Mouse (Mus musculus) embryonic stem cell, embryonic (primary cell): ENCODE measurements at regions not wholly inside any gene's neighbourhood (a gene's known extent, or its start where the extent isn't known, plus 50 kb on each side); places are given as distances from the start of the nearest gene placed in this dataset.

Experiments used
- CTCF ChIA-PET, 4 experiments: fragments of 300-600 bp in 2 of 4; fragments of 350-600 bp in 2 of 4; sonication (Branson Sonifier 250); formaldehyde crosslinking; loops; one replicate each; lab custom pipeline; 2022; ENCODE audit warnings: inconsistent platforms in 2 of 4; lab: Charles Lee
- POLR2A ChIA-PET, 4 experiments: fragments of 300-600 bp in 2 of 4; fragments of 350-600 bp in 2 of 4; sonication (Branson Sonifier 250); formaldehyde crosslinking; loops; one replicate each; lab custom pipeline; 2022; ENCODE audit warnings: antibody characterized with exemption in 4 of 4, inconsistent platforms in 1 of 4; lab: Charles Lee

- POLR2A ChIA-PET = no interaction called here
- CTCF ChIA-PET = no interaction called here
Measured at GRCm38 (mm10) chr1:117354624-117355023, 342.3 kb upstream of the Gm28363 start.

GRCm38 (mm10) chr1:117356418-117357194, 340.3 kb upstream of the Gm28363 start:
- ChIA-PET POLR2A (no interaction called here), CTCF (interaction anchor here in 2 of 4 experiments (0.6 to 0.7 kb wide), 2 partner anchors 31 to 953 kb away, joined by 3 to 4 read pairs; no protein-coding TSS in a partner anchor)

- ChIA-PET POLR2A (no interaction called here), CTCF (no interaction called here)
Measured at GRCm38 (mm10) chr1:117364066-117364465, 332.9 kb upstream of the Gm28363 start.

GRCm38 (mm10) chr1:117412349-117412748, 284.6 kb upstream of the Gm28363 start:
- CTCF ChIA-PET = interaction anchor here in 3 of 4 experiments (0.5 to 0.8 kb wide), 4 partner anchors 8 to 94 kb away, joined by 3 to 5 read pairs (median 4); no protein-coding TSS in a partner anchor
- POLR2A ChIA-PET = no interaction called here

GRCm38 (mm10) chr1:117457736-117458135, 239.2 kb upstream of the Gm28363 start:
- ChIA-PET CTCF (interaction anchor here in 1 of 4 experiments (0.6 kb wide), 1 partner anchor 38 kb away, joined by 3 read pairs; no protein-coding TSS in a partner anchor), POLR2A (interaction anchor here in 2 of 4 experiments (1.0 to 2.5 kb wide), 5 partner anchors 10 to 1001 kb away, joined by 3 to 18 read pairs (median 3); no protein-coding TSS in a partner anchor)

- ChIA-PET CTCF (interaction anchor here in 1 of 4 experiments (0.6 kb wide), 1 partner anchor 38 kb away, joined by 3 read pairs; no protein-coding TSS in a partner anchor), POLR2A (interaction anchor here in 2 of 4 experiments (1.0 to 2.5 kb wide), 5 partner anchors 10 to 1001 kb away, joined by 3 to 18 read pairs (median 3); no protein-coding TSS in a partner anchor)
Measured at GRCm38 (mm10) chr1:117458156-117458850, 238.6 kb upstream of the Gm28363 start.

- ChIA-PET POLR2A (interaction anchor here in 3 of 4 experiments (0.7 to 2.5 kb wide), 5 partner anchors 9 to 37 kb away, joined by 3 to 18 read pairs (median 5); no protein-coding TSS in a partner anchor), CTCF (interaction anchor here in 1 of 4 experiments (0.6 kb wide), 1 partner anchor 38 kb away, joined by 3 read pairs; no protein-coding TSS in a partner anchor)
Measured at GRCm38 (mm10) chr1:117459126-117459525, 237.8 kb upstream of the Gm28363 start.

GRCm38 (mm10) chr1:117490176-117490575, 206.8 kb upstream of the Gm28363 start:
- CTCF ChIA-PET = no interaction called here

GRCm38 (mm10) chr1:117497003-117497402, 199.9 kb upstream of the Gm28363 start:
- ChIA-PET CTCF (interaction anchor here in 2 of 4 experiments (0.6 to 1.3 kb wide), 3 partner anchors 10 to 778 kb away, joined by 3 read pairs; no protein-coding TSS in a partner anchor), POLR2A (no interaction called here)

More at GRCm38 (mm10) chr1:117490176-117490575, 206.8 kb upstream of the Gm28363 start:
- POLR2A ChIA-PET = no interaction called here

GRCm38 (mm10) chr1:117519498-117520032, 177.4 kb upstream of the Gm28363 start:
- CTCF ChIA-PET = interaction anchor here in 3 of 4 experiments (0.6 to 1.3 kb wide), 4 partner anchors 28 to 793 kb away, joined by 3 to 6 read pairs (median 4); no protein-coding TSS in a partner anchor
- POLR2A ChIA-PET = no interaction called here
